Mouse (Mus musculus): ENCODE results near the gene Sept9.

GRCm38 (mm10) chr11:117321311-117321971, 122.0 kb downstream of the Sept9 start:
- no peak for TF ChIP-seq CTCF (IDR thresholded peaks at IDR 0.05; ENCODE audit: insufficient read depth, low read length)
- no peak for TF ChIP-seq POLR2A (IDR thresholded peaks at IDR 0.05; ENCODE audit: borderline replicate concordance, extremely low read depth, low read depth, low read length)

Measured in lung, adult 2 months (tissue).